Mouse (Mus musculus): ENCODE results near the gene Kmo. TPM values are rescaled to one million over a fixed set of nuclear protein-coding genes. Genes with fewer than 3 reads are reported as not detected.

The Kmo gene
- polyA plus RNA-seq, 1 experiment from 2014 or later = 0.29 TPM

DNA sequence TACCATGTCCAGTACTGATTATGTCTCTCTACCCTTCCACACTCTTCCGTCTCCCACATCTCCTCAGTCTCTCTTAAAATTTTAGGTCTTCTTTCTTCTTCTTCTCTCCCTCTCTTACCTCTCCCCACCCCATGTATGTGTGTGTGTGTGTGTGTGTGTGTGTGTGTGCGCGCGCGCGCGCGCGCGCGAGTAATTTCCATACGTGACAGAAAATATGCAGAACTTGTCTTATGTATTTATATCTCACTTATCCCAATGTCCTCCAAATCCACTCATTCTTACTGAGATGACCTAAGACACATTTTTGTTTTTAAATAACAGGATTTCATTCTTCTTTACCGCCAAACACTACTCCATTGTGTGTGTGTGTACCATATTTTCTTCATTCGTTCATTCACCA, 12.3 kb downstream of the Kmo start:
- H3K9ac ChIP-seq = no peak overlapping the region
- no peak overlapping the region for H3K4me3 ChIP-seq
- ATAC-seq (ENCODE audit: insufficient number of reproducible peaks, low FRiP score) = no peak
- no peaks in the 10 kb centered on the region for H3K27me3 ChIP-seq (replicated peaks)
- no peak overlapping the region for H3K4me2 ChIP-seq
- WGBS = 94% methylated on average over 14 of the region's 14 CpGs
- H3K36me3 ChIP-seq = no peaks in the 10 kb centered on the region
- no peak overlapping the region for H3K27ac ChIP-seq (ENCODE audit: poor library complexity, severe bottlenecking)
- H3K4me1 ChIP-seq (replicated peaks) = no peaks in the 10 kb centered on the region
- 0 out of 2 replicates have a peak, but pooled peaks cover 4% of the 10 kb centered on the region for H3K9me3 ChIP-seq (replicated peaks)

DNA sequence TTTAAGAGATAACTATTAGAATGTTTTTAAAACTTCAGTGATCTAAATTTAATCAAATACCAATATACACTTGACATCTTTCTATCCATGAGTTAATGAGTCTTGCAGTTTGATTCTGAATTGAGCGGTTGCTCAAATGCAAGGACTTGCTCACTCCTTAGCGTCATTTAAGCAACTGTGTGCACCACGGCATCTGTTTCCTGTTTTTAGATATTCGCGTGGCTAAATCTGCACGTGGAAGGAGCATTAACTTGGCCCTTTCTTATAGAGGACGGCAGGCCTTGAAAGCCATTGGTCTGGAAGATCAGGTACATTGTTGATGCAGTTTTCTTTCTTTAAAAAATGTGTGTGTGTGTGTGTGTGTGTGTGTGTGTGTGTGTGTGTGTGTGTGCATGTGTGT, 17.5 kb downstream of the Kmo start:
- H3K27me3 ChIP-seq (replicated peaks) = no peaks in the 10 kb centered on the region
- no peak for ATAC-seq (ENCODE audit: insufficient number of reproducible peaks, low FRiP score)

DNA sequence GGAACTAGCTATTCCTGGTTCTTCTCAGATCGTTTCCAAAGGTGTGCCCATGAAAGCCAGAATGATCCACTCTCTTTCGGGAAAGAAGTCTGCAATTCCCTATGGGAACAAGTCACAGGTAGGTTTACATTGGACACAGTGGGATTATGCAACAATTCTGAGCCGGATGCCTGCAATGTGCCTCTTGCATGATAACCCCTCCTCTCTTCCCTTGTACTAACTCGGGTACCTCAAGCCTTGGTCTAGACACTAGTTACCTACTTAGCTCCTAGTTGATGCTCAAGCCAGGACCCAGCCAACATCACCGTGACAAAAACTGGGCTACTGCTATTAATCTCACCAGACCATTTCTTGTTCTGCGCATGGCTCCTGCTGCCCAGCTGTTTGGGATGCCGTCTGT, 18.9 kb downstream of the Kmo start:
- 83% methylated on average over 7 of the region's 7 CpGs for WGBS
- Histone ChIP-seq H3K9ac (no peak overlapping the region), H3K27me3 (replicated peaks) (no peaks in the 10 kb centered on the region), H3K4me2 (no peak overlapping the region), H3K27ac (ENCODE audit: poor library complexity, severe bottlenecking) (no peak overlapping the region), H3K4me1 (replicated peaks) (no peaks in the 10 kb centered on the region), H3K9me3 (replicated peaks) (no peaks in the 10 kb centered on the region), H3K4me3 (no peak overlapping the region), H3K36me3 (no peaks in the 10 kb centered on the region)
- ATAC-seq (ENCODE audit: insufficient number of reproducible peaks, low FRiP score) = no peak

More for the DNA sequence above, 17.5 kb downstream of the Kmo start:
- H3K4me2 ChIP-seq = no peak overlapping the region
- no peaks in the 10 kb centered on the region for H3K4me1 ChIP-seq (replicated peaks)
- H3K9me3 ChIP-seq (replicated peaks) = no peaks in the 10 kb centered on the region
- no peak overlapping the region for H3K4me3 ChIP-seq
- WGBS = 76% methylated on average over 7 of the region's 7 CpGs
- H3K27ac ChIP-seq (ENCODE audit: poor library complexity, severe bottlenecking) = no peak overlapping the region
- no peak overlapping the region for H3K9ac ChIP-seq
- no peaks in the 10 kb centered on the region for H3K36me3 ChIP-seq

DNA sequence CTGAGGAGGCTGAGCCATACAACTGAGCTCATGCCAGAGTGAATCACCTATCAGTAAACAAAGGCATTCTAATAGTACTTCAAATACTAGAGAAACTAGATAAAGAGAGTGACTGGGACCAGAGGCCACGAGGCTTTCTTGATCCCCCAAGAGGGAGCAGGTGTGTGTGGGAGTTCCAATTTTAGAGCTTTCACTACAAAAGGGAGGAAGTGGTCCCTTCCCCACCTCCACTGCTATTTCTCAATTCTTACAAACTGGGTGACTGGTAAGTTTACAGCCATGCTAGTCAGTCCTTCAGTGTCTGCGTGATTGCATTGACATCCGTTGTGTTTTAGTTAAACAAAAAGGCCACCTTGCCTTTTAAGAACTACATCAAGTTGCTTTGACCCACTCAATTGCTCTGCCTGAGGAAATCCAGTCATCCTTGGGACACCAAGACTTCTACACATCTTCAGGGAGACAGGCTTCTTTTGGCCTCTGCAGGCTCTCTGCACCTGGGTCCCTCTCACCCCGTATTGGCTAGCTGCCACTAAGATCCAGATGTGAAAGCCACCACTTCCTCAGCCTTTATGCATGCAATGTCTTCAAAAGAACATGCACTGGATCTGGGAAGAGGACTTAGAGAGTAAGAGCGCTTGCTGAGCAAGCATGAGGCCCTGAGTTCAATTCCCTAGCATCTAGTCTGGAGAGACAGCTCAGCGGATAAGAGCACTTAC, 20.4 kb downstream of the Kmo start:
- no peaks in the 10 kb centered on the region for H3K36me3 ChIP-seq
- no peaks in the 10 kb centered on the region for H3K4me1 ChIP-seq (replicated peaks)
- H3K4me2 ChIP-seq = no peak overlapping the region
- H3K4me3 ChIP-seq = no peak overlapping the region
- no peaks in the 10 kb centered on the region for H3K9me3 ChIP-seq (replicated peaks)
- WGBS = 71% methylated on average over 6 of the region's 6 CpGs
- ATAC-seq (ENCODE audit: insufficient number of reproducible peaks, low FRiP score) = no peak
- H3K27me3 ChIP-seq (replicated peaks) = no peaks in the 10 kb centered on the region
- no peak overlapping the region for H3K27ac ChIP-seq (ENCODE audit: poor library complexity, severe bottlenecking)
- H3K9ac ChIP-seq = no peak overlapping the region

DNA sequence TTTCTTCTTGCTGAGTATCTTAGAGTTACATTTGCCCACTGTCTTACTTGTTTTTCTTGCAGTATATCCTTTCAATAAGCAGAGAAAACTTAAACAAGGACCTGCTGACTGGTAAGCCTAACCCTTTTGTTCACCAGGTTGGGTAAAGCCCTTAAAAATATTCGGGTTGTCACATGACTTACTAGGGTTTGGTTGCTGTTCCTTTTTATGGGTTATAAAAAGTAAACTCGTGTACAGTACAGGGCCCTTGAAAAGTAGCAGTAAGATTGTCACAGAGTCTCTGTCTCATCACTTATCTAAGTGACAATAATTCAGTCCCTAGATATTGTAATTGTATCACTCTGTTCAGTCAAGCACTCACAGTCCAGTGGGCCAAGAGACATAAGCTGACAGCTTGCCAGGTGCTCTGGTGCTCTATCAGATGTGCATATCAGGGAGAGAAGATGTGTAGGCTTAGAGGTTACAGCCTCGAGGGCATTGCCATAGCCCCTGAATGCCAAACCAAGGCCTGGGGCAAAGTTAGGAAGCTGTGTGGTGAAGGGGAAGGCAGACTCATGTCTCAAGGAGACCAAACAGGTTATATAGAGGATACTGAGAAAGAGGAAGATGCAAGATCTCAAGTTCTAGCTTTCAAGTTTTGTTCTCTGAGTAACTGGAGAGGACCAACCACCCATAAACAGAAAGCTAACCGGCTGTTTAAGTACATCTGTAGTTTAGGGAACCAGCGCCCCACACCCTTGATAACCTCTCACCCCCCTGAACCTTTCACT, 23.5 kb downstream of the Kmo start:
- WGBS = 61% methylated on average over 5 of the region's 5 CpGs
- Histone ChIP-seq H3K4me2 (no peak overlapping the region), H3K4me3 (no peak overlapping the region), H3K9ac (no peak overlapping the region), H3K4me1 (replicated peaks) (no peaks in the 10 kb centered on the region), H3K36me3 (no peaks in the 10 kb centered on the region), H3K27ac (ENCODE audit: poor library complexity, severe bottlenecking) (no peak overlapping the region), H3K27me3 (replicated peaks) (no peaks in the 10 kb centered on the region), H3K9me3 (replicated peaks) (no peaks in the 10 kb centered on the region)
- no peak for ATAC-seq (ENCODE audit: insufficient number of reproducible peaks, low FRiP score)

DNA sequence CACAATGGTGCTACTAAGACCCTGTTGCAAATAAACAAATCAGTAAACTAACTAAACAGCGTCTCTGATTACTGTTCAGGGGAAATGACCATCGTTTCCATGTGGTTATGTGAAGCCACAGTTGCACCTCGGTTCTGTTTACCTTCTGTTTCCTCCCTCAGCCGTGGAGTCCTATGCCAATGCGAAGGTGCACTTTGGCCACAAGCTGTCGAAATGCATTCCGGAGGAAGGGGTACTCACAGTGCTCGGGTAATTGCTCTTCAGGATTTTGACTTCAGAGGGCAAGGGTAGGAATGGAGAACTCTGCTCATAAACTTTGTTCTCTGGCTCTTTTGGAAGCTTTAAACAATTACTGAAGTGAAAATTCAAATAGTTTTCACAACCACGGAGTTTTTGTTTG, 26.8 kb downstream of the Kmo start:
- Histone ChIP-seq H3K4me2 (no peak overlapping the region), H3K27me3 (replicated peaks) (no peaks in the 10 kb centered on the region), H3K9me3 (replicated peaks) (no peaks in the 10 kb centered on the region), H3K4me3 (no peak overlapping the region), H3K9ac (no peak overlapping the region), H3K36me3 (no peaks in the 10 kb centered on the region), H3K4me1 (replicated peaks) (no peaks in the 10 kb centered on the region), H3K27ac (ENCODE audit: poor library complexity, severe bottlenecking) (no peak overlapping the region)
- ATAC-seq (ENCODE audit: insufficient number of reproducible peaks, low FRiP score) = no peak
- WGBS = 66% methylated on average over 9 of the region's 9 CpGs

DNA sequence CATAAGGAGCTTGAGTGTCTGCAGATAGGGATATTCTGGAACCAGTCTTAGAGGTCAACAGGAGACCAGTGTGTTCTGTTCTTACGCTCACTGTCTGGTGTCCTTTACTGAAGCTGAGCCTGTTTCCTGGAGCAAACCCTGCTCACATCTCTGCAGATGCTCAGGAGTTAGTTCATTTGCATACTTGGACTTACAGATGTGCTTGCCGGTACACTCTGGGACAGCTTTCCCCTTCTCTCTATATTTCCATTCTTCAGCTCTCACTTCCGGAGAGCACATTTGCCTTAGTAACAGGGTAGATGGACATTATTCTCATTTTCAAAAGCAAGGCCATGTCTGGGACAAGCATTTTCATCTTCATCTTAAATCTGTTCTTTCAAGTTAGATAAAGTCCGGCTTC, 28.4 kb downstream of the Kmo start:
- no peak overlapping the region for H3K4me3 ChIP-seq
- WGBS = 82% methylated on average over 4 of the region's 4 CpGs

DNA sequence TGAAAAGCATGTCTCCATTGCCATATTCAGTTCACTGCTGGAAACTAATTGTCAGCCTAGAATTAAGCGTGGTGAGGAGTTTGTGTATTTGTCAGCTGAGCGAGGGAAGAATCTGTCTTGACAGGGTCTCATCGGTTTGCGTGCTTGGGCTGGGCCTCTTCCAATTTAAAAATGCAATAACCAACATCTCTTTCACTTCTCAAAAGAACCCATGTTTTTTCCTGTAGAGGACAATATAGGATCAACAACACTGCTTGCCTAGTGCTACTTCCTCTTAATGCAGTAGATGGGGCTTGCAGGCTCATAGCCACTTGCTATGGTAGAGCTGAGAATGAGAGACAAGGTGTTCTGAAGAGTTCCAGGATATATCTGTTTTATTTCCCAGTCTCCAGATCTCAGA, 39.7 kb downstream of the Kmo start:
- Histone ChIP-seq H3K27ac (ENCODE audit: poor library complexity, severe bottlenecking) (no peak overlapping the region), H3K4me3 (no peak overlapping the region), H3K36me3 (peaks cover 21% of the 10 kb centered on the region), H3K4me2 (no peak overlapping the region), H3K27me3 (replicated peaks) (no peaks in the 10 kb centered on the region), H3K4me1 (replicated peaks) (no peaks in the 10 kb centered on the region), H3K9ac (no peak overlapping the region), H3K9me3 (replicated peaks) (no peaks in the 10 kb centered on the region)
- no peak for ATAC-seq (ENCODE audit: insufficient number of reproducible peaks, low FRiP score)
- WGBS = 90% methylated on average over 4 of the region's 4 CpGs

More for the DNA sequence above, 28.4 kb downstream of the Kmo start:
- Histone ChIP-seq H3K4me1 (replicated peaks) (no peaks in the 10 kb centered on the region), H3K9ac (no peak overlapping the region), H3K4me2 (no peak overlapping the region), H3K27me3 (replicated peaks) (no peaks in the 10 kb centered on the region), H3K9me3 (replicated peaks) (no peaks in the 10 kb centered on the region), H3K27ac (ENCODE audit: poor library complexity, severe bottlenecking) (no peak overlapping the region), H3K36me3 (no peaks in the 10 kb centered on the region)
- ATAC-seq (ENCODE audit: insufficient number of reproducible peaks, low FRiP score) = no peak

DNA sequence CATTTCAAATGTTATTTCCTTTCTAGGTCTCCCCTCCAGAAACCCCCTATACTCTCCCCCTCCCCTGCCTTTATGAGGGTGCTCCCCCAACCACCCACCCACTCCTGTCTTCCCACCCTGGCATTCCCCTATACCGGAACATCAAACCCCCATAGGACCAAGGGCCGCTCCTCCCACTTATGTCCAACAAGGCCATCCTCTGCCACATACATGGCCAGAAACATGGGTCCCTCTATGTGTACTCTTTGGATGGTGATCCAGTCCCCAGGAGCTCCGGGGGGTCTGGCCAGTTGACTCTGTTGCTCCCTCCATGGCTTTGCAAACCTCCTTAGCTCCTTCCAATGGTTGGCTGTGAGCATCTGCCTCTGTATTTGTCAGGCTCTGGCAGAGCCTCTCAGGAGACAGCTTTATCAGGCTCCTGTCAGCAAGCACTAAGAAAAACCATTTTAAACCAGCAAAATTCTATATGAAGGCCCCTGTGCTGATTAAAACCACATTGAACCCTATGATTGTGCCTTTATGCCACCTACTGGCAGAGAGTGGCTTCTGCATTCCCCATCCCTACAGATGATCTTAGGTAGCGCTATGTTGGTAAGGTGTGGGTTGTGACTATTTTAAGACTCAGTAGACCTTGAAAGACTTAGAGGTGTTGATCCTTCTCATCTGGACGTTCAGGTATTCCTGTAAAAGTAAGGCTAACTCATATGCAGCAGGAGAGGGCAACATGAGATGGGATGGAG, 48.7 kb downstream of the Kmo start:
- Histone ChIP-seq H3K4me1 (replicated peaks) (no peaks in the 10 kb centered on the region), H3K9ac (no peak overlapping the region), H3K27ac (ENCODE audit: poor library complexity, severe bottlenecking) (no peak overlapping the region), H3K27me3 (replicated peaks) (no peaks in the 10 kb centered on the region), H3K9me3 (replicated peaks) (no peaks in the 10 kb centered on the region), H3K36me3 (no peaks in the 10 kb centered on the region), H3K4me2 (no peak overlapping the region), H3K4me3 (no peak overlapping the region)
- no peak for ATAC-seq (ENCODE audit: insufficient number of reproducible peaks, low FRiP score)
- 71% methylated on average over 5 of the region's 5 CpGs for WGBS

DNA sequence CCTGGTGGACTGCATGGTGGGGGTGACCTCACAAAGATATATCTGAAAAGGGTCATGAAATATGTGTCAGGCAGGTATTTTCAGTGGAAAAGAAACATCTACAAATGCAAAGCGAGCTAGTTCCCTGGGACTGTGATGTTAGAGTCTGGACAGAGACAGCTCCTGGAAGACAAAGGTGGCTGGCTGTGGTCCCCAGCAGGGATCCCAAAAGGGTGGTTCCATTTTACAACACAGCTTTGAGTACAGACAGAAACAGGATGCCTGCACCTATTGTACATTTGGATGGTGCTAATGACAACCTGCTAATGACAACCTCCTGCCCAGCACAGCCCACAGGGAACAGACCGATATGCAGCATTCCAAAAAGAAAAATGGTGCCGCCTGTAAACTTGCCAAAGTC, 49.3 kb downstream of the Kmo start:
- ATAC-seq (ENCODE audit: insufficient number of reproducible peaks, low FRiP score) = no peak
- Histone ChIP-seq H3K4me2 (no peak overlapping the region), H3K9ac (no peak overlapping the region), H3K9me3 (replicated peaks) (no peaks in the 10 kb centered on the region), H3K4me3 (no peak overlapping the region), H3K27ac (ENCODE audit: poor library complexity, severe bottlenecking) (no peak overlapping the region), H3K36me3 (no peaks in the 10 kb centered on the region), H3K4me1 (replicated peaks) (no peaks in the 10 kb centered on the region), H3K27me3 (replicated peaks) (no peaks in the 10 kb centered on the region)
- 83% methylated on average over 3 of the region's 3 CpGs for WGBS

DNA sequence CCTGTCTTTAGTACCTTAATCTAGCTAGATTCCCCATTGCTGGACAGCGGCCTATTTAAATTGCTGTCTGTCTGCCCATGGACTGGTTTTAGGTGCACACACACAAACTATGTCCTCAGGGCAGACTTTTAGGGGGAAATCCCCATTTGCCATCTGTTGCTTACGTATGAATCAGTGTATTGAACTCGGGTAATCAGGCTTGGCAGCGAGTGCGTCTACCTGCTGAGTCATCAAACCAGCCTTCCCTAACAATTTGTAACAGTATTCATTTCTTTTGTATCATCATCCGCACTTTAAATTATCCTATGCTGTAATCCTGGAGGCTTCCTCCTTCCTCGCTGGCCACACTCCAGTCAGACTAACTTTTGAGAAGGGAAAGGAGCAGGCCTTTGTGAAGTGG, 49.9 kb downstream of the Kmo start:
- Histone ChIP-seq H3K27ac (ENCODE audit: poor library complexity, severe bottlenecking) (no peak overlapping the region), H3K36me3 (no peaks in the 10 kb centered on the region), H3K9ac (no peak overlapping the region), H3K9me3 (replicated peaks) (no peaks in the 10 kb centered on the region), H3K4me2 (no peak overlapping the region), H3K4me1 (replicated peaks) (no peaks in the 10 kb centered on the region), H3K27me3 (replicated peaks) (no peaks in the 10 kb centered on the region), H3K4me3 (no peak overlapping the region)
- 84% methylated on average over 7 of the region's 7 CpGs for WGBS
- ATAC-seq (ENCODE audit: insufficient number of reproducible peaks, low FRiP score) = no peak

Measured in heart, embryonic 12.5 days (tissue).